Mouse (Mus musculus) MEL (cell line): ENCODE data around the gene Plp1. TPM values are rescaled to one million over a fixed set of nuclear protein-coding genes. Genes with fewer than 3 reads are reported as not detected.

ENCODE experiments used
- DNase-seq: peaks from one replicate; pipeline ENCODE4 v3.0.0; 2011; ENCODE audit warnings: low read depth, low spot score
- H3K27ac ChIP-seq: 2 replicates; pipeline ENCODE4 v1.5.1; 2012; ENCODE audit warnings: low read depth, mild to moderate bottlenecking, control low read depth, low read length, moderate library complexity; ENCODE audit not compliant: control insufficient read depth
- H3K27me3 ChIP-seq, 2 experiments: fragments of 150-350 bp in 1 of 2; sonication (generic) in 1 of 2; 2 replicates each; pipeline ENCODE4 v1.6.1; 2012; ENCODE audit warnings: low read length in 2 of 2, mild to moderate bottlenecking in 2 of 2, improper control_type of control experiment in 1 of 2, moderate library complexity in 1 of 2; ENCODE audit not compliant: insufficient read depth in 2 of 2, control insufficient read depth in 1 of 2
- H3K36me3 ChIP-seq, 2 experiments: 2 replicates each; pipeline ENCODE4 v1.6.1; 2012 to 2014; ENCODE audit warnings: low read length in 2 of 2, improper control_type of control experiment in 1 of 2, inconsistent platforms in 1 of 2, mild to moderate bottlenecking in 1 of 2; ENCODE audit not compliant: insufficient read depth in 2 of 2, control insufficient read depth in 1 of 2
- H3K4me1 ChIP-seq, 2 experiments: fragments of 150-350 bp in 1 of 2; sonication (generic) in 1 of 2; 2 replicates each; pipeline ENCODE4 v1.6.1; 2012; ENCODE audit warnings: low read length in 2 of 2, improper control_type of control experiment in 1 of 2, mild to moderate bottlenecking in 1 of 2; ENCODE audit not compliant: insufficient read depth in 2 of 2, control insufficient read depth in 1 of 2
- H3K4me3 ChIP-seq, 2 experiments: fragments of 150-350 bp in 1 of 2; sonication (generic) in 1 of 2; 2 replicates each; pipeline ENCODE4 v1.5.1; 2012; ENCODE audit warnings: low read depth in 2 of 2, low read length in 2 of 2, mild to moderate bottlenecking in 2 of 2, moderate library complexity in 2 of 2, control low read depth in 1 of 2, improper control_type of control experiment in 1 of 2; ENCODE audit not compliant: control insufficient read depth in 1 of 2, insufficient read depth in 1 of 2
- H3K79me2 ChIP-seq: 2 replicates; pipeline ENCODE4 v1.6.1; 2012; ENCODE audit warnings: mild to moderate bottlenecking, low read length, moderate library complexity; ENCODE audit not compliant: control insufficient read depth, poor library complexity, insufficient read depth
- H3K9ac ChIP-seq: 2 replicates; pipeline ENCODE4 v1.6.1; 2012; ENCODE audit warnings: low read depth, mild to moderate bottlenecking, control low read depth, low read length, moderate library complexity; ENCODE audit not compliant: control insufficient read depth, poor library complexity, severe bottlenecking
- H3K9me3 ChIP-seq: fragments of 150-350 bp; sonication (generic); replicated peaks from 2 replicates; pipeline ENCODE4 v1.6.1; 2012; ENCODE audit warnings: mild to moderate bottlenecking, low read length, improper control_type of control experiment, moderate library complexity; ENCODE audit not compliant: insufficient read depth
- CHD1 ChIP-seq: IDR thresholded peaks from 2 replicates; pipeline ENCODE4 v1.6.1; 2012; ENCODE audit warnings: low read depth, mild to moderate bottlenecking, inconsistent platforms, low read length, improper control_type of control experiment
- CHD2 ChIP-seq: IDR thresholded peaks from 2 replicates; pipeline ENCODE4 v1.6.1; 2011; ENCODE audit warnings: low read length, improper control_type of control experiment
- CTCF ChIP-seq, 3 experiments: IDR thresholded peaks in 2 of 3; conservative IDR thresholded peaks in 1 of 3; 2 replicates each; pipeline ENCODE4 v1.5.1; 2011 to 2012; ENCODE audit warnings: low read length in 3 of 3, low read depth in 2 of 3, mild to moderate bottlenecking in 2 of 3, improper control_type of control experiment in 1 of 3, inconsistent platforms in 1 of 3, mixed read lengths in 1 of 3, moderate library complexity in 1 of 3; ENCODE audit not compliant: control insufficient read depth in 1 of 3, insufficient read depth in 1 of 3, poor library complexity in 1 of 3, severe bottlenecking in 1 of 3
- E2F4 ChIP-seq: IDR thresholded peaks from 2 replicates; pipeline ENCODE4 v1.6.1; 2011; ENCODE audit warnings: low read depth, low read length, improper control_type of control experiment, borderline replicate concordance
- ELF1 ChIP-seq: IDR thresholded peaks from 2 replicates; pipeline ENCODE4 v1.6.1; 2014; ENCODE audit warnings: low read depth, mild to moderate bottlenecking, inconsistent platforms, low read length, improper control_type of control experiment, moderate library complexity
- EP300 ChIP-seq, 2 experiments: IDR thresholded peaks; 2 replicates each; pipeline ENCODE4 v1.6.1; 2011; ENCODE audit warnings: improper control_type of control experiment in 2 of 2, low read length in 2 of 2, low read depth in 1 of 2, mild to moderate bottlenecking in 1 of 2
- GATA1 ChIP-seq: IDR thresholded peaks from 2 replicates; pipeline ENCODE4 v1.6.1; 2011; ENCODE audit warnings: low read depth, low read length, improper control_type of control experiment
- HCFC1 ChIP-seq: IDR thresholded peaks from 2 replicates; pipeline ENCODE4 v1.6.1; 2012; ENCODE audit warnings: low read depth, mild to moderate bottlenecking, inconsistent platforms, low read length, improper control_type of control experiment, moderate library complexity
- MAFK ChIP-seq: IDR thresholded peaks from 2 replicates; pipeline ENCODE4 v1.6.1; 2011; ENCODE audit warnings: low read depth, mild to moderate bottlenecking, low read length, improper control_type of control experiment, borderline replicate concordance
- MXI1 ChIP-seq: IDR thresholded peaks from 2 replicates; pipeline ENCODE4 v1.6.1; 2011; ENCODE audit warnings: mild to moderate bottlenecking, low read depth, low read length, improper control_type of control experiment
- MYC ChIP-seq: IDR thresholded peaks from 2 replicates; pipeline ENCODE4 v1.6.1; 2011; ENCODE audit warnings: low read depth, mild to moderate bottlenecking, low read length, improper control_type of control experiment, moderate library complexity
- NELFE ChIP-seq: IDR thresholded peaks from 2 replicates; pipeline ENCODE4 v1.6.1; 2011; ENCODE audit warnings: low read depth, low read length, improper control_type of control experiment
- POLR2AphosphoS5 ChIP-seq: IDR thresholded peaks from 2 replicates; pipeline ENCODE4 v1.6.1; 2012; ENCODE audit warnings: low read depth, borderline replicate concordance, mild to moderate bottlenecking, inconsistent platforms, low read length, moderate library complexity, mixed read lengths
- RAD21 ChIP-seq: IDR thresholded peaks from 2 replicates; pipeline ENCODE4 v1.6.1; 2011; ENCODE audit warnings: mild to moderate bottlenecking, low read depth, low read length, improper control_type of control experiment
- RCOR1 ChIP-seq: IDR thresholded peaks from 2 replicates; pipeline ENCODE4 v1.6.1; 2012; ENCODE audit warnings: low read depth, mild to moderate bottlenecking, inconsistent platforms, low read length, improper control_type of control experiment
- SMC3 ChIP-seq: IDR thresholded peaks from 2 replicates; pipeline ENCODE4 v1.6.1; 2011; ENCODE audit warnings: low read depth, low read length, improper control_type of control experiment
- TBP ChIP-seq: IDR thresholded peaks from 2 replicates; pipeline ENCODE4 v1.8.0; 2011; ENCODE audit warnings: low read depth, low read length, improper control_type of control experiment
- USF2 ChIP-seq, 2 experiments: IDR thresholded peaks; 2 replicates each; pipeline ENCODE4 v1.6.1; 2011 to 2012; ENCODE audit warnings: improper control_type of control experiment in 2 of 2, low read length in 2 of 2, borderline replicate concordance in 1 of 2, inconsistent platforms in 1 of 2, low read depth in 1 of 2, mild to moderate bottlenecking in 1 of 2; ENCODE audit not compliant: insufficient read depth in 1 of 2
- ZC3H11A ChIP-seq: IDR thresholded peaks from 2 replicates; pipeline ENCODE4 v1.6.1; 2012; ENCODE audit warnings: low read depth, mild to moderate bottlenecking, inconsistent platforms, low read length, improper control_type of control experiment
- polyA plus RNA-seq, 2 experiments: library from polyadenylated mRNA; stranded (reverse) in 1 of 2; unstranded in 1 of 2; fragments of >175 nt in 1 of 2; fragments of >200 nt in 1 of 2; gene quantifications; 2 replicates each; pipeline versions ENCODE4 v1.2.1 to v1.2.4; 2012; ENCODE audit warnings: low replicate concordance in 2 of 2, low read depth in 1 of 2; ENCODE audit not compliant: insufficient read length in 2 of 2, insufficient read depth in 1 of 2, missing spikeins in 1 of 2
- total RNA-seq: library from RNA; depleted of rRNA; stranded (reverse); fragments of 300-350 nt; gene quantifications from 2 replicates; pipeline ENCODE4 v1.2.3, GENCODE M21; 2012

Plp1 gene
- total and polyA plus RNA-seq, 3 experiments = 1.2 to 30.8 (median 2.5) TPM

DNA sequence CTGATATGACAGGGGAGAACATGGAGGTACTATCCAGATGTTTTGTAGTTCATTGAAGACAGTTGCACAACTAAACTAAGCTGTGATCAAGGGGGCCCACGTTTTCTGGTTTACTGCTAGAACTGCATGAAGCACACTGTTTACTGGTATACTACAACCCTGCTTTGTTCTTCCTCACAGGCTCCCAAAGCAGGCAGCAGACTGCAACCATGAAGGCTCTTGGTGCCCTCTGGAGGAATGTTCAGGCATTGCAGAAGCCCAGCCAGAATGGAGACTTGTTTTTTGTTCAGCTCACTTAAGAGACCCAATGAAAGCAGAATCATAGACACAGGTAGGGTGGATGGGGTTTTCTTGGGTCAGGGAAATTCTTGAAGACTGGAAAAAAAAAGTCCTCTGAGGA is 2.2 kb upstream of the Plp1 start:
- Histone ChIP-seq H3K27me3 (no peaks in the 10 kb centered on the region), H3K36me3 (peaks cover 0 to 2% of the 10 kb centered on the region in 2 experiments; a peak in 2 of 4 replicates)
- no peak for TF ChIP-seq CHD1
- peak; percentile 61 for TF ChIP-seq ZC3H11A
- peak; percentile 79 for TF ChIP-seq RAD21
- no peak for TF ChIP-seq ELF1
- TF ChIP-seq SMC3 = peak; percentile 83
- peak; percentile 73 to 92 (median 90) for TF ChIP-seq CTCF (IDR thresholded peaks at IDR 0.05 in 2 of 3, conservative IDR thresholded peaks at IDR 0.05 in 1 of 3; ENCODE audit: control insufficient read depth in 1 of 3, insufficient read depth in 1 of 3, low read depth in 2 of 3, low read length in 3 of 3, poor library complexity in 1 of 3, severe bottlenecking in 1 of 3)
- TF ChIP-seq, all 39 proteins: peak for 4
- no peak overlapping the region for H3K27ac ChIP-seq
- no peak overlapping the region for H3K4me3 ChIP-seq
- no peaks in the 10 kb centered on the region for H3K9me3 ChIP-seq
- no peaks in the 10 kb centered on the region for H3K4me1 ChIP-seq
- peak; percentile 80 for DNase-seq
- H3K79me2 ChIP-seq = no peaks in the 10 kb centered on the region
- no peak overlapping the region for H3K9ac ChIP-seq

DNA sequence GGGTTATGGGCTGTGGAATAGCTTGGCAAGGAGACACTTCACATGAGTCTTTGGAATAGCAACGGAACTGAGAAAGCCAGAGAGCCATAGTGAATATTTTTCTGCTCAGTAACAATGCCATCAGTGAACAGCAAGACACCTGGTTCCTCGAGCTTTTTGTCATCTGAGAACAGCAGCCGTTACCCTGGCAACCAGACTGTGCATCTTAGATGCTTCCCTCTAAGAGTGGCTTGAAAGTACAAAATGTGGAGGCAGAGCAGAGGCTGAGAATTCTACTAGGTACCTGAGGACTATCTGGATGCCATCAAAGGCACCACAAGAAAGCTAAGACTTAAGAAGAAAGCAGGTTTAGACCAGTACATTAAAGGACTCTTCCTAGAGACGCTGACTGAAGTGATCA is 2.5 kb downstream of the Plp1 start:
- Histone ChIP-seq H3K27ac (no peak overlapping the region), H3K36me3 (peaks cover 0 to 2% of the 10 kb centered on the region in 2 experiments; a peak in 2 of 4 replicates), H3K9ac (no peak overlapping the region), H3K4me1 (no peaks in the 10 kb centered on the region), H3K27me3 (no peaks in the 10 kb centered on the region), H3K4me3 (no peak overlapping the region), H3K79me2 (no peaks in the 10 kb centered on the region), H3K9me3 (no peaks in the 10 kb centered on the region)
- TF ChIP-seq MXI1 (no peak), HCFC1 (no peak), SMC3 (no peak), RCOR1 (no peak), POLR2AphosphoS5 (no peak), CHD2 (no peak), CHD1 (no peak), NELFE (no peak), RAD21 (no peak), MAFK (no peak), EP300 (IDR thresholded peaks at IDR 0.05; ENCODE audit: low read depth in 1 of 2, low read length in 2 of 2) (no peak), TBP (no peak), ELF1 (no peak), E2F4 (no peak), ZC3H11A (no peak), GATA1 (no peak), USF2 (IDR thresholded peaks at IDR 0.05; ENCODE audit: borderline replicate concordance in 1 of 2, insufficient read depth in 1 of 2, low read depth in 1 of 2, low read length in 2 of 2) (no peak), MYC (no peak)
- DNase-seq = no peak
